Mouse (Mus musculus) heart, adult 10 weeks (tissue): ENCODE data around the gene Foxb2. TPM values are rescaled to one million over a fixed set of nuclear protein-coding genes. Genes with fewer than 3 reads are reported as not detected.

Source experiments
- polyA plus RNA-seq: library from polyadenylated mRNA; stranded (reverse); fragments of 350-450 nt; fragmentation: Illumina TruSeq; extraction: RNeasy Lipid Tissue Mini Kit (QIAGEN cat#74804); gene quantifications from one replicate; pipeline ENCODE4 v1.2.3, GENCODE M21; 2014; ENCODE audit warnings: low read depth, low replicate concordance

Foxb2 gene
- not detected for polyA plus RNA-seq

DNA sequence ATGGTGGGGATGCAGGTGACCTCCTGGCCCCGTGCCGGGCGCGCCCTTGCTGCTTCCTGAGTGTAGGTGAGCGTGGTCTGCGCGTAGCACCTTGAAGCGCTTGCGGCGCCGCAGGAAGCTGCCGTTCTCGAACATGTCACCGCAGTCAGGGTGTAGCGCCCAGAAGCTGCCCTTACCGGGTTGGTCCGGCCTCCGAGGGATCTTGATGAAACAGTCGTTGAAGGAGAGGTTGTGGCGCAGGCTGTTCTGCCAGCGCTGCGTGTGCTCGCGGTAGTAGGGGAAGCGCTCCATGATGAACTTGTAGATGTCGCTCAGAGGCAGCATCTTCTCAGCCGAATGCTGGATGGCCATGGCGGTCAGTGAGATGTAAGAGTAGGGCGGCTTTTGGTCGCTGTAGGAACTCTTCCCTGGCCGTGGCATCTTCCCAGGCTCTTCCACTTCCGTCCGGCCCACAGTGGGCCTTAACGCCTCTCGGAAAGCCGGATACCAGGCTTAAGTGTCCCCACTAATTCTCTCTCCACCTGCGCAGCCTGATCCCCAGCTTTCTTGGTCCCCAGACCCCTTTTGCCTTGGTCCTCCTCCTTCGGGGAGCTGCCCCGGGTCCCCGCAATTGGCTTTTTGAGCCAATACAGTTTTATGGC is at the start of gene Foxb2:
Gene Foxb2 (minus strand): TSS at position 585 of the 641 bp plus-strand sequence.

Other genes with a start within 250 kb of the Foxb2 start
- gene Vps13a, start 92.9 kb downstream of the Foxb2 start, polyA plus RNA-seq: 22.3 TPM
- gene Prune2, start 82.3 kb upstream of the Foxb2 start, polyA plus RNA-seq: 53.2 TPM